Mouse (Mus musculus): Measurements from ENCODE around the gene Appl2.
"Not testable (repeated sequence)": the region's sequence is repeated elsewhere in the genome, so short reads cannot be mapped to it uniquely, and the experiment has no call there.

Gene Appl2

DNA sequence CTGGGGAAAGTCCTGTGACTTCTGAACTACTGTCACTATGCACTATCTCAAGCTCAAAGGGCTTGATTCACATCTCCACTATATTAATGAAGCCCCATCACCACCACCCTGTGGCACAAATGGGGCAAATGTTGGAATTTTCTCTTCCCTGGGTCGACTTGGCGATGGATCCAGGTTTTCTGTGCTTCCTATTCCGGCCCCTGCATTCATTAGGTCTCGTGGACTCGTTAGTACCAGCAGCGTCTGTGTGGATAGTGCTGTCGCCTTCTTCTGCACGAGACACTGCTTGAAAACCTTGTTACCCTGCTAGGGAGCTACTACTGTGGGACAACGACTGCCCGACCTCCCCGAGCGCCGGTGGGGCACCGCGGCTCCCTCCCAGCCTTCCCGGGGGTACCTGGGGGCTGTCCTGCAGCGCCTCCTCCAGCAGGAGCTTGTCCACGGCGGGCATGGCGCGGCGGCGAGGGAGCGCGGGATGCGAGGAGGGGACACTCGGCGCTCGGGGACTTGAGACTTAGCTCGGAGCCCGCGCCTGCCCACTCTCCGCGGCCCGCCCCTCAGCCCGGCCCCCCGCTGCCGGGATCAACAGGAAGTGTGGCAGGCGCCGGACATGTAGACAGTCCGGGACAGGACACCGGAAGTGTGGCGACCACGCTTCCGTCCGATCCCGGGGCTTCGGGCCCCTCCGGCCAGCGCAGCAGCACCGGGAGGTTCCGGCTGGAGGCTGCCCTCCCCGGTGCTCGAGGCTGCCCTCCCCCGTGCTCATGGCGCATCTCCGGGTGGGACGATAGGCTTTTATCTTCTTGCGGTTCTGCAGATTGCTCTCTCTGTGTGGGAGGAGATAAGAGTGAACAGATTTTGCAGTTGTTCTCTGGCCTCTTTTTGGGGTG lies at the start of gene Appl2:
Appl2 (minus strand) TSS at position 608 of the 890 bp plus-strand sequence.
- peak; percentile 42 to 64 for DNase-seq (ENCODE audit: low spot score in 2 of 2)

DNA sequence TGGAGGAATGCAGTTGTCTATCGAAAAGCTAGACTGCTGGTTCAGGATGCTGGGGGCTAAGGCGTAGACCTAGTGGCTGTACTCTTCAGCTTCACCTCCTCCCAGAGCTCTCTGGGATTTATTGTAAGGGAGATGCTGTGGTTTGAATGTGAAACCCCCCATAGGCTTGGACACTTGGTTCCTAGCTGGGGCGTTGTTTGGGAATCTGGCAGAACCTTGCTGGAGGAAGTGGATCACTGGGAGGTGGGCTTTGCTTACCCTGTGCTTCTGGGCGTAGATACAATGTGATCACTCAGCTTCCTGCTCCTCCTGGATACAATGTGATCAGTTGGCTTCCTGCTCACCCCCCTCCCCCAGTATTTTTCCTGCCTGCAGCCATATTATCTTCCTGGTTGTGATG lies 47.7 kb upstream of the Appl2 start:
- DNase-seq (ENCODE audit: low spot score in 2 of 2) = no peak

DNA sequence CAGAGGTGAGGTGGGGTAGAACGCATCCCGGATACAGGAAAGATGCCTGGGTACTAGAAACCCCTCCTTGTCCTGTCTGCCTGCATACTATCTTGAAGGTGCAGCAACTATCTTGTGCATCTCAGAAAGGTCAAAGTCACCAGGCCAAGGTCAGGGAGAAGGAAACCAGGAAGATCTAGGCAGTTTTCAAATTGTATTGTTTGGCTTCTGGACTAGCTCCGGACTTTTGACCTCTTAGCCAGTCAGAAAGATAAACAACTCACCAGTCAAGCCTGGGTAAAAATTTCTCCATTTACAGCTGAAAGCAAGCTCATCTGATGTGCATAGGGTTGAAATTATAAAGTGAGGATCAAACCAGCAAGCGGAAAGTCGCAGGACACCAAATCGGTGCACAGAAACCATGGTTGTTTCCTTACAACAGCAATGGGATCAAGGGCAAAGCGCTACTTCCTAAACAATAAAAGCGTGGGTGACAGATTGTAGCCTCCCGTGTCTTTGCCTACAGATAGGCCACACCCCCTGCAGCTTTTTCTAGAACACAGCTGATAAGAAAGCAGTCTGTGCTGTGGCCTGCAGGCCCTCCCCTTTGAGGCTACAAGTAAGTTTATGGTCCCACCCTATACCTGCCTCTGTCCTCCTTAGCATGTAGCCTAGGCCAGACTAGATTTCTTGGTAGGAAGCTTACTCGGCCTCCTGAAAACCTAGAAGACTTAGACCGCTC lies 43.8 kb upstream of the Appl2 start:
- no peak for DNase-seq (ENCODE audit: low spot score in 2 of 2)

DNA sequence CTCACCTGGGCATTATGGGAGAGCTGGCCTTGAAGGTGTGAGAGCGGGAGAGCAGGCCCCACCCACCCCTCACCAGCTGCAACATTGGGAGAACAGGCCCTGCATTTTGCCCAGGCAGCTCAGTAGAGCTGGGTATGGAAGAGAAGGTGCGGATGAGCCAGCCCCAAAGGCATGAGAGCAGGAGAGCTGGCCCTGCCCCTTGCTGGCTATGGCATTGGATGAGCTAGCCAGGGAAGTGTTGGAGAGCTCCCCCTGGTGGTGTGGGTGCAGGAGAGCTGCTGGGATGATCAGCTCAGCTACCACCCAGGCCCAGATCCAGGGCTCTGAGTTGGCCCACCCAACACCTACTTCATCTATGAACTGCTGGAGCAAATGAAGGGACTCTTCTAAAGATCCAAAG lies 39.7 kb upstream of the Appl2 start:
- no peak for DNase-seq (ENCODE audit: low spot score in 2 of 2)

DNA sequence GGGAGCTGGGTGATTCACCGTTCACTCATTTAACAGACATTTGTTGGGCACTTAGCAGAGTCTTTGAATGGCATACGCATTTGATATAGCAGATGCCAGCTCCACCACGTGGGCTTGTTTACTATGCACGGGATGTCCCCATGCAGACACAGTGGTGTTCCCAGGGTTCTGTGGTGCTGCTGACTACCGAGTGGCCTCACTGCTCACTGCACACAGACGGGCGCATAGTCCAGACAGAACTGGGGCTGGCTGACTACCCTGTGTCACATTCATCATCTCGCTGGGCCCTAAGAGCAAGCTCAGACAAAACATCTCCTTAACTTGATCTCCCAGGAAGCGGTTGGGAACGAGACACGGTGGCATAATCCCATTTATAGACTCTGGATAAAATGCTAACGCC lies 32.8 kb upstream of the Appl2 start:
- no peak for DNase-seq (ENCODE audit: low spot score in 2 of 2)

DNA sequence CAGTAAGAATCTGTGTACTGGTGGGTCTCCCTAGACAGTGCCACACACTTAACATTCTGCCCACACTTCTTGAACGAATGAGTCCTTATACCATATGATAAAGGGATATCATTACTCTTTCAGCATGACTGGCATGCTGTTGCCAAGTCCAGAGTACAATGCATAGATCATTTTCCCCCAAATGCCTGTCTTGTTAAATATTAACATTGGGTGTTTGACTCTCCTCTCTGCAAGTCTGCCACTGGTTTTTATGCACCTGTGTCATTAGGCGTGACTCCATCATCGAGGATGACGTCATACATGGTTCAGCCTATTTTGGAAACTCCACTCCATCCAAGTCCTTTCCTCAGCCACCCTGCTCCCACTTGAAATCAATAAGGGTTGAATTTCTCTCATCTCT lies 18.0 kb upstream of the Appl2 start:
- DNase-seq (ENCODE audit: low spot score in 2 of 2) = no peak

DNA sequence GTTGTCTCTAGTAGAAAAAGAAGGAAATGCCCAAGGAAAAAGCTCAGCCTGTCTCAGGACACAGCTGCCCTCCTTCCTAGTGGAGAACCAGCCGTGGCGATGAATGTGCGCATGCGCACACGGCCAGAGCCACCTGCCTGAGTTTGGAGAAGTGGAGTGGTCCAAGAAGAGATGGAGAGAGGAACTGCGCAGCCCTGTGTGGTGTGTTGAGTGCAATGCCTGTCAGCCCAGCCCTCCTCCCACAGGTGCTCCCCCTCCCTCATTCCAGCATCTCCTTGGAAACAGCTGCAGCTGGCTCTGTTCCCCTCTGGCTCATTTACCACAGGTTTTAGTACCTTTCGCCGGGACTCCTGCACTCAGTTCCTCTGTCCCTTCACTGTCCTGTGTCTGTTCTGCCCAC lies 13.4 kb upstream of the Appl2 start:
- DNase-seq (ENCODE audit: low spot score in 2 of 2) = no peak

DNA sequence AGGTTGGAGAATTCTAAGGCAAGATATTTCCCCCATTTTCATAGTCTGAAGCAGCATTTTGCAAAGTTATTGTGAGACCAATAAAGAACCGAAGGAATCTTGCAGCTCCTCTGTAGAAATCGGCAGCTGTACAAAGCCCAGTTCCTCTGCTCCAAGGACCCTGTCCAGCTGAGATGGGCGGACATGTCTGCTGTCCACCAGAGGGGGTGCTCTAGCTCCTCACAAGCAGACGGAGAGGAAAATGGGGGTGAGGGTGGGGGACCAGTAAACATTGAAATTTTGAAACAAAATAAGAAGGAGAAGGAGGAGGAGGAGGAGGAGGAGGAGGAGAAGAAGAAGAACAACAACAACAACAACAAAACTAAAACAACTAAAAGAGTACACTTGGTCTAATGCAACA lies 12.1 kb upstream of the Appl2 start:
- no peak for DNase-seq (ENCODE audit: low spot score in 2 of 2)

DNA sequence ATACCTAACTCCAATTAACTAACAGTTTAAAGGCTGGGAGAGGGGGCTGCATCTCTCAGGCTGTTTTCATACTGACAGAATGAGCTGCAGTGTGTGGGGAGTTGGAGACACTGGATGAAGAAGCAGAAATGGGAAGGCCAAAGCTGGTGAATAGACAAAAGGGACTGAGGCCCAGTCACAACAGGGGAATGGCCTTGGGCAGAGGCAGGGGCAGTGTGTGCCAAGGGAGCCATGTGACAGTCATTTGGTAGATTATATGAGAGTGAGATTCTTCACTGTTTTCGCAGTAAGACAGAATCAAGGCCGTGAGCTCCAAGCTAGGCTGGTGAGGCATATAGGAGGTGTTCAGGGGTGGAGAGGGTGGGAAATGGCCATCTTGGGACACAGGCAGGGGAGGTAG lies 6.1 kb upstream of the Appl2 start:
- no peak for DNase-seq (ENCODE audit: low spot score in 2 of 2)

DNA sequence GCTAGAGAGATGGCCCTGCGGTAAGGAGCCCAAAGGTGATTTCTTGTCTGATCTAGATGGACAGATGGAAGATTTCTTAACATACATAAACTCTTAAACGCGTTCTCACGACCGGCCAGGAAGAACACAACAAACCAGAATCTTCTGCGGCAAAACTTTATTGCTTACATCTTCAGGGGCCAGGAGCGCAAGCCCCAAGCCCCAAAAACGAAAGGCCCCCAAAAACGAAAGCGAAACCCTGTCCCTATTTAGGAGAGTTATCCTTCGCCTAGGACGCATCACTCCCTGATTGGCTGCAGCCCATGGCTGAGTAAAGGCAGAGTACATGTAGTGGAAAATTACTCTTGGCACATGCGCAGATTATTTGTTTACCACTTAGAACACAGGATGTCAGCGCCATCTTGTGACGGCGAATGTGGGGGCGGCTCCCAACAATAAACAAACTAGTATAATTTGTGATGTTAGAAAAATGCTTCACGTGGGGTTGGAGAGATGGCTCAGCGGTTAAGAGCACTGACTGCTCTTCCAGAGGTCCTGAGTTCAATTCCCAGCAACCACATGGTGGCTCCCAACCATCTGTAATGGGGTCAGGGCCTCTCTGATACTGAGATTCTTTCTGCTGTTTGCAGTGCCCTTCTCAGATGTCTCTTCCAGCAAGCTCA lies 3.8 kb upstream of the Appl2 start:
- DNase-seq (ENCODE audit: low spot score in 2 of 2) = not testable (repeated sequence)

DNA sequence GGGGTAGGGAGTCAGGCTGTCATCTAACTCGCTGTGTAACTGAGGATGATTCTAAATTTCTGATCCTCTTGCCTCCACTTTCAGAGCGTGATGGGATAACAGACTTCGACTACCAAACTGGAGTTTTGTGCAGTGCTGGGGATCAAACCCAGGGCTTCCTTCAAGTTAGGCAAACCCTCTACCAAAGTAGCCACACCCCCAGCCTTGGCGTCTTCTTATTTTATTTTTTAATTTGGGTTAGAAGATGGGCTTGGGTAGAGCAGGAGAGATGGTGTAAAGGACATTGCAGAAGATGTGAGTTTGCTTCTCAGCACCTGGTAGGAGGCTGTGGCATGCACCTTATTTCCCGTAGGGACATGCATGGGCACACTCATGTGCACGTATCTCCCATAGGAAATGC lies 499 bp upstream of the Appl2 start:
- no peak for DNase-seq (ENCODE audit: low spot score in 2 of 2)

DNA sequence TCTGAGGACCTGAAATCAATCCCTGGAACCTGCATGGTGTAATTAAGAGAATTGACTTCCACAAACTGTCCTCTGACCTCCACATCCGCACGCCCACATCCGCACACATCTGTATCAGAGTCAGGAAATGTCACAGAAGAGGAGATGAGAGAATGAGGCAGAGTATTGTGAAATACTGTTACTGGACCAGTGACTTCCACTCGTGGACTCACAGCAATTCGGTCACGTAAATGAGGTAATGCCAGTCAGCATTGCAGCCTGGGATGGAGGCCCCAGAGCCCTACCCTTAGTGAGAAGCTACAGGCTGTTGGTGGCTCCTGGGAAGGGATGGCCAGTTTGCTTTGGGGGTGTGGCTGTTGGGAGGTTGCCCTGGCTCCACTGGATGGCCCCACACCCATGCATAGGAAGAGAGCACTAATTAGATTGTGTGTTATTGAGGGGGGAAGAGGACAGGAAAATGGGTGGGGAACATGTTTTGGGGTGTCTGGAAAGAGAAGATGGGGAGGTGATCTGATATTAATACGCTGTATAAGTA lies 2.1 kb downstream of the Appl2 start:
- DNase-seq (ENCODE audit: low spot score in 2 of 2) = no peak

DNA sequence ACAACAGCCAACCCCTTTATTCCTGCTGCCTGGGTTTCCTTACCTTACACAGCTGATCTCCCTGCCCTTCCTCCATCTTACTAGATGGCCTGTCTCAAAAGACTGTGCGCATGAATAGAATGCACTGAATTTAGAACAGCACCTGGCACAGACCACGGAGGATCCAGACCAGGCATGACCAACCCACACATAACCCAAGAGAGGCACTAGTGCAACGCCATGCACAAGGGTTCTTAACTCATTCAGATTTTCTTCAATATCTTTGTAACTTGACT lies 2.9 kb downstream of the Appl2 start:
- no peak for DNase-seq (ENCODE audit: low spot score in 2 of 2)

DNA sequence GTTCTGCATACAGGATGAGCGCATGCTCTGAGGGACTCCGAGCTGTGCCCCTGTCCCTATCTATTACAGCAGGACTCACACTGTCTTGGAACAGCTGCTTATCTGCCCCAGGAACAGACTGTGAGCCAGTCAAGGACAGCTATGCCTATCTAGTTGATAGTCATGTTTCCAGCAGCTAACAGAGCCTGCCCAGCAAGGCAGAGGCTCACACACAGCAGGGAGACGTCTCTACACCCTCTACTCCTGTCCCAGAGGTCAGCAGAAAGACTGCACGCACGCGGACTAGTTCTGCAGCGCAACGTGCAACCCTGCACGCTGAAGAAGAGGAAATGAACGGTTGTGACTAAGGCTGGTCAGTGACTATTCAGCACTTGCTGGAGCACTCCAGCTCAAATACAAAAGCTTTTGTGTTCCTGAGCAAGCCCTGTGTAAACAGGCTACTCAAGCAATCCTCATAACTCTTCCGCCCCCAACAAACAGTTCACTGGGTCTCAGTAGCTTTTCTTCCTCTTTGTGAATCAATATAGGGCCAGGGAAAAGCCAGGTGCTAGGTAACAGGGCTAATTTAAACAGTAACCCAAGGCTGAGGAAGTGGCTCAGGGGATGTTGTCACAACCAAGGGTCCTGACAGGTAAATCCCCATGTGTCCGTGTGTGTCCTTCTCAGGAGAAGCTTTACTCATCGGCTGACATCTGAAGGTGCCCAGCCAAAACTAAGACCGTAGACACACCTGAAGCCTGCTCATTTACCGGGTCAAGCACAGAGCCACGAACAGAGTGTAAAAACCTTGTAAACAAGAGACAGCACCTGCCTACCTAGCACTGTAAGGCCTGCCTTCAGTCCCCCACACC lies 3.4 kb downstream of the Appl2 start:
- no peak for DNase-seq (ENCODE audit: low spot score in 2 of 2)

DNA sequence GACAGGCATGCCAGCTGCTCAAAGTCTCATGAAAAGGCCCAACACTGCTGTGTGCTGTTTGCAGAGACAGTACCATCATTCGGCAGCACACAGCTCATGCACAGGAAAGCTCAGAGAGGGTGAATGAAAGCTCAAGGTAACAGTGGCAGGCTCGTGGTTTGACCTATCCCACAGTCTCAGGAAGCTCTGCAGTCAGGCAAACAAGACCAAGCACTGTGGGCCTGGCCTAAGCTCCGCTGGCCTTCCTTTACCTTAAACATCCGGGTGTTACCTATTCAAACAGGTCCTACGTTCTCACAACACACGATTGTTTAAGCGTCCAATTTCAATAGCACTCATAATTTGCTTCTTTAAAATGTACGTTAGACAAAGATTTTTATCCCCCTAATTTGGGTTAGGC lies 4.4 kb downstream of the Appl2 start:
- no peak for DNase-seq (ENCODE audit: low spot score in 2 of 2)

DNA sequence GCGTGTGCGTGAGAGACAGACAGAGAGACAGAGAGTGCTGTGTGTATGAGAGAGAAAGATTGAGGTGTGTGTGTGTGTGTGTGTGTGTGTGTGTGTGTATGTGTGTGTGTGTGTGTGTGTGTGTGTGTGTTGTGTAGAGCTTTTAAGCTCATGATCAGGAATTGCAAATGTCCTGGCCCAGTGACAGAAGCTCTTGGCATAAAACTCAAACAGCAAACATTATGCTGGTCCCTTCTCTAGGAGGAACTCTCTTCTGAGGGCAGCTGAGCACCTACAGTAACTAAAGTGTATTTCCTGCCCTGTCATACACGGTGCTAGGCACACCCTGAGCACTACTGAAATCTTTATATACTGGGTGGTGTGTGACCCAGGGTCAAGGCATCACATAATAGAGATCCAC lies 6.9 kb downstream of the Appl2 start:
- no peak for DNase-seq (ENCODE audit: low spot score in 2 of 2)

DNA sequence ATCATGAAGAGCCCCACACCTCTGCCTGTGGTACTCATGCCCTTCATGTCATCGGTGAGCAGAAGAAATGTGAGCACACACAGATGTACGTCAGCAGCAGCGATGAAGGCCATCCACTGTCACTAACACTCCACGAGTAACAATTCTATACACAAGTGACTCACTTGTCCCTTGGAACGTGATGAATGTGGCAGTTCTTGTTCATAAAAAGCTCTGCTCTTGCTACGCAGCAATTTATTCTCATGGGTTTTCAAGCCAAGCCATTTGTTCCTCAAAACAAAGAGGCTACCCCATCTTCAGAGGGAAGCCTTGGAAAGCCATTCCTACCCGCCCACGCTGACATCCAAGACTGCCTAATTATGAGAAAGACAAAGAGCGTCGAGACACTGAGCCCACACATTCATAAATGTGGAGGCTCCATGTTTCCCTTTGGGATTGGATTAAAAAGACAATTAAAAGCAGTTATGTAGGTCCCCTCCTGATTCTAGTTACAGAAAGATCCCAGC lies 8.6 kb downstream of the Appl2 start:
- no peak for DNase-seq (ENCODE audit: low spot score in 2 of 2)

DNA sequence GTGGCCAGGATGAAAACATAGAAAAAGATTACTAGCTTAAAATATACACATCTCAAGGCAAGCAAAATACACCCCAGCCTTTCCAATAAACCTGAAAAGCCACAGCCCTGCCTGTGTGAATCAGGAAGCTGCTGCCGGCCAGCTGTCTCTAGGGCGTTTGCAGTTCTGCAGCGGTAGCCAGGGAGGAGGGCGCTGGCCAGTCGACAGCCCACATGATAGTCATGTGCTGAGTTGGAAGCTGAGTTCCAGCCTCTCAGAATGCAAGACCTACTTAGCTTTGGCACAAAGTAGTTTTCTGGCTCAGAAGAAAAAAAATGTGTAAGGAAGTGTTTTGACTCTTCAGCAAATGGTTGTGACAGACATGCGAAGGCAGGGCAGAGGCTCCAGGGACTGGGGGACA lies 11.2 kb downstream of the Appl2 start:
- DNase-seq (ENCODE audit: low spot score in 2 of 2) = no peak

DNA sequence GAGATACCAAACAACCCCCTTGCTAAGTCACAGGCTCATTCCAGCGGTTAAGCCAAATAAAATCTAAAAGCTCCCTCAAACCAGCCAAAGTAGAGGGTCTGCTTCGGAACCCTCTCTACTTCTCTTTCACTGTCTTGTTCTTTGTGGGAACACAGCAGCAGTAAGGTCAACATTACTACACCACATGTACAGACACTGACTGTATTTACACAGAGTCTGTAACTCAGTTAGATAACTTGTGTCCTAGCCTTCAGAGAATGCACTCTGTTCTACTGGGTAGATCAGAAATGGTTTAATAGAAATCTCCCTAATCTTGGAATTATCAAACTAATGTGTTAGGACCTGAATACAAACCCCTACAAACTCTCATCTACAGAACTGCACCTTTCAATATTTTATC lies 12.3 kb downstream of the Appl2 start:
- DNase-seq (ENCODE audit: low spot score in 2 of 2) = no peak

DNA sequence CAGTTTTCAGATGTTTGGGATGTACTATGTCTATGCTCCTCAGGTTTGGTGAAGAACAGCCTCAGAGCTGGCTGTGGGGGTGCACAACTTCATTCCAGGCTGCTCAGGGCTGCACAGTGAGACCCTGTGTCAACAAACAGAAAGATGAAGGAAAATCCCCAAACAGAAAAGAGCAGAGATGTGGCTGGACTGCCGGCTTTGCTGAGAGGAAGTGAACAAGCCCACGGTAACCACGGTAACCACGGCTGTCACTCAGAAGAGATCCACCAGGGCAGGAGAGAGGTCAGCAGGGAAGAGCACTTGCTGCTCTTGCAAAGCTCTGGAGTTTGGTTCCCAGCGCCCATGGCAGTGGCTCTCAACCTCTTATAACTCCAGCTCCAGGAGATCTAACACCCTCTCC lies 14.1 kb downstream of the Appl2 start:
- no peak for DNase-seq (ENCODE audit: low spot score in 2 of 2)

DNA sequence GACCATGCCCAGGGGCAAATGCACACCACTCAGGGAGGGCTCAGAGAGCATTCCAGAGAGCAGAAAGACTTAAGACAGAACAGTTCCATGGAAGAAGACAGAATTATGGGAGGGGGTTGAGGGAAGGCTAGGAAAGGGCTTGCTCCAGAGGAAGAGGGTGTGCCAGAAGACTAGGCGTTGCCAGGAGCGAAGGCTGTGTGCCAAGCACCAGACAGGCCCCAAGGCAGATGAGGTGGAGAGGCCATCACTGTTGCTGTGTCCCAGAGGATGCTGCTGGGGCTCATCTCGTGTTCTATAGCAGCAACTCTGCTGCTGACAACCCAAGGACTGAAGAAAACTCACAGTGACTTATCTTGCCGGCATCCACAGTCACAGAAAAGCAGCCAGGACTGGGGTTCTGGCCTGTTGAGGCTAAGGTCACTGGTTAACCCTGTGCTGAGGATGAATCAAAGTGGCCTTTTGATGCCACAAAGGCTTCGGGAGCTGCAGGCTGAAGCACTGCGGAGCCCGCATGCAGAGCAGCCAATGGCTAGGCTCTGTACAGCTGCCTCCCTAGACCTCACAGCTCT lies 15.6 kb downstream of the Appl2 start:
- no peak for DNase-seq (ENCODE audit: low spot score in 2 of 2)

Data from spleen, postnatal 14 days (tissue).